Comparison of ENCODE assay signal across 25 mouse cellular contexts in the genomic region with DNA sequence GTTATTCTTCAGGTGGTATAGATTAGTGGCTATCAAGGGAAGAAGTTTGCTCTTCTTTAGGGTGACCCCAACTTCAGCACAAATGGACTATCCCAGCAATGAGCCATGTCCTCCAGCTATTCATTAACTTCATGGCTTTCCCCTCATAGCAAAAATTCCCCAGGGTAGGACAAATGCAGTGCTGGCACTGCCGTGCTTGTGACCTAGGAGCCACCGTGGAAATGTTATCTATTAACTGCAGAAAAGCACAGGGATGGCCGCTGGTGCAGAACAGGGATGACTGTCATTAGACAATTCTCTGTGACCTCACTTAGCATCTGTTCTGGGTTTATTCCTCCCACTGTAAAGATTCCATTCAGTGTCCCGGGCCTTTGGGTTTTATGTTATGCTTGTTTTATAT. TPM values are rescaled to one million over a fixed set of nuclear protein-coding genes. Genes with fewer than 3 reads are reported as not detected.
DNase-seq lines count a peak whose midpoint lies in the region; ATAC-seq and TF ChIP-seq lines count a peak whose summit lies in the region.
"Had no signal": no experiment of that assay in that cellular context is flagged by ENCODE, and none has a peak within 500 bp of the region (broad histone marks: within the 10 kb centered on the region; RNA-seq: fewer than 3 reads in every experiment).

No protein-coding gene starts in this region.

- no peaks in the 10 kb centered on the region for H3K9me3 ChIP-seq in kidney, postnatal 0 days (replicated peaks; ENCODE audit: low read length)
- H3K9me3 ChIP-seq in forebrain, embryonic 12.5 days, result no peaks in the 10 kb centered on the region
- no peaks in the 10 kb centered on the region for H3K9me3 ChIP-seq in limb, embryonic 10.5 days (replicated peaks)
- H3K9me3 ChIP-seq: embryonic facial prominence, embryonic 13.5 days; forebrain, embryonic 10.5 days; megakaryocyte, embryonic 14.5 days; midbrain, embryonic 12.5 days; neural tube, embryonic 13.5 days had no signal

- H3K4me3 ChIP-seq in kidney, postnatal 0 days (replicated peaks; ENCODE audit: low read depth, low read length), result no peak overlapping the region
- no peak overlapping the region for H3K4me3 ChIP-seq in forebrain, embryonic 12.5 days (replicated peaks)
- no peak overlapping the region for H3K4me3 ChIP-seq in limb, embryonic 10.5 days
- H3K4me3 ChIP-seq: embryonic facial prominence, embryonic 13.5 days; forebrain, embryonic 10.5 days; gastrocnemius, adult 2 months; heart, adult 2 months; megakaryocyte, embryonic 14.5 days; midbrain, embryonic 12.5 days; neural tube, embryonic 13.5 days had no signal

- H3K27me3 ChIP-seq in kidney, postnatal 0 days (ENCODE audit: insufficient read depth, low read length), result no peaks in the 10 kb centered on the region
- H3K27me3 ChIP-seq in forebrain, embryonic 12.5 days, result no peaks in the 10 kb centered on the region
- no peaks in the 10 kb centered on the region; the same call in 1 of the 2 replicates for H3K27me3 ChIP-seq in limb, embryonic 10.5 days (ENCODE audit: low read depth, poor library complexity, severe bottlenecking)
- H3K27me3 ChIP-seq: CH12.LX; embryonic facial prominence, embryonic 13.5 days; megakaryocyte, embryonic 14.5 days; midbrain, embryonic 12.5 days; neural tube, embryonic 13.5 days had no signal

- no peak overlapping the region for H3K4me2 ChIP-seq in kidney, postnatal 0 days (ENCODE audit: low read length)
- no peak overlapping the region for H3K4me2 ChIP-seq in forebrain, embryonic 12.5 days
- H3K4me2 ChIP-seq: embryonic facial prominence, embryonic 13.5 days; midbrain, embryonic 12.5 days; neural tube, embryonic 13.5 days had no signal

- H3K27ac ChIP-seq in kidney, postnatal 0 days, result no peak overlapping the region
- H3K27ac ChIP-seq in forebrain, embryonic 12.5 days, result no peak overlapping the region
- no peak overlapping the region for H3K27ac ChIP-seq in limb, embryonic 10.5 days
- H3K27ac ChIP-seq: embryonic facial prominence, embryonic 13.5 days; forebrain, embryonic 10.5 days; gastrocnemius, adult 2 months; heart, adult 2 months; midbrain, embryonic 12.5 days; neural tube, embryonic 13.5 days had no signal

- DNase-seq in heart, adult 11 months, result peak; percentile 59
- no peak for DNase-seq in heart, postnatal 14 days
- peak; percentile 25 to 43 for DNase-seq in kidney, adult 8-10 months
- DNase-seq in kidney, postnatal 0 days (ENCODE audit: low spot score), result peak; percentile 45
- DNase-seq in limb, embryonic 10.5 days (ENCODE audit: low spot score), result no peak
- DNase-seq in spleen, adult 18-20 months, result no peak
- DNase-seq: adrenal gland, postnatal 25 days; cerebellum, adult 11-12 months; cerebellum, adult 9-11 months; heart, adult 2 months; lung, adult 18-20 months; lung, postnatal 4 days; right cerebral cortex, postnatal 4 days; thymus, postnatal 4 days had no signal

- peak; percentile 92 for ATAC-seq in kidney, postnatal 0 days (replicated peaks; ENCODE audit: low FRiP score, low read depth)
- ATAC-seq in forebrain, embryonic 12.5 days (ENCODE audit: low FRiP score), result no peak
- ATAC-seq: forebrain, embryonic 16.5 days; hindbrain, embryonic 16.5 days; lung, postnatal 0 days had no signal

- intact Hi-C loops in heart, postnatal 14 days (cut with DNase I), result no loop called here

- WGBS in kidney, postnatal 0 days, result 28% methylated on average over 4 of the region's 4 CpGs
- 71% methylated on average over 4 of the region's 4 CpGs for WGBS in forebrain, embryonic 12.5 days
- 64% methylated on average over 4 of the region's 4 CpGs for WGBS in limb, embryonic 10.5 days

- no peak overlapping the region for H3K9ac ChIP-seq in kidney, postnatal 0 days (ENCODE audit: low read depth, low read length)
- no peak overlapping the region for H3K9ac ChIP-seq in forebrain, embryonic 12.5 days
- H3K9ac ChIP-seq: embryonic facial prominence, embryonic 13.5 days; midbrain, embryonic 12.5 days; neural tube, embryonic 13.5 days had no signal

- no peaks in the 10 kb centered on the region for H3K4me1 ChIP-seq in kidney, postnatal 0 days (replicated peaks; ENCODE audit: insufficient read depth, low read length)
- no peaks in the 10 kb centered on the region for H3K4me1 ChIP-seq in forebrain, embryonic 12.5 days
- peaks cover 18% of the 10 kb centered on the region for H3K4me1 ChIP-seq in limb, embryonic 10.5 days
- H3K4me1 ChIP-seq: megakaryocyte, embryonic 14.5 days; midbrain, embryonic 12.5 days had no signal

- no peaks in the 10 kb centered on the region for H3K36me3 ChIP-seq in kidney, postnatal 0 days (ENCODE audit: insufficient read depth, low read length)
- no peaks in the 10 kb centered on the region for H3K36me3 ChIP-seq in forebrain, embryonic 12.5 days (replicated peaks)
- no peaks in the 10 kb centered on the region for H3K36me3 ChIP-seq in limb, embryonic 10.5 days
- H3K36me3 ChIP-seq: embryonic facial prominence, embryonic 13.5 days; forebrain, embryonic 10.5 days; midbrain, embryonic 12.5 days; neural tube, embryonic 13.5 days had no signal

- TF ChIP-seq CTCF in kidney, postnatal 0 days (IDR thresholded peaks at IDR 0.05; ENCODE audit: low read depth), result no peak

RNA-seq across cellular contexts. Expression of gene Igf1, which starts 10.2 kb away (rescaled TPM):
- total RNA-seq in heart, postnatal 14 days (2021), result 10 to 100 TPM; 26.7 to 28.4 TPM
- polyA plus RNA-seq in kidney, postnatal 0 days (2015; fragmentation: Nextera tagmentation; extraction: Ambion mirVana), result 23.1 and 24.0 TPM in 2 replicates
- polyA plus RNA-seq in forebrain, embryonic 12.5 days (2016; fragmentation: Nextera tagmentation; extraction: Ambion mirVana), result 6.7 and 11.0 TPM in 2 replicates
- polyA plus RNA-seq in limb, embryonic 10.5 days (2016; fragmentation: Nextera tagmentation; extraction: Ambion mirVana), result 17.5 and 58.7 TPM in 2 replicates
- total RNA-seq: CH12.LX had no signal

Comparison
In these comparisons a context has a peak if more than half of its experiments do, and no peak if none do; other contexts are left out.
1. DNase-seq: peak in heart, adult 11 months (single experiment), kidney, adult 8-10 months (2 of 2) and kidney, postnatal 0 days (single experiment); none in heart, postnatal 14 days (0 of 2), limb, embryonic 10.5 days (single experiment) and spleen, adult 18-20 months (0 of 2).